Mouse (Mus musculus) lung, adult 2 months (tissue): Measurements from ENCODE around the gene Topors.

Experiments used
- CTCF ChIP-seq: fragments of 200-500 bp; IDR thresholded peaks from 2 replicates; pipeline ENCODE4 v1.5.1; 2011; ENCODE audit warnings: mild to moderate bottlenecking, low read length, control low read depth; ENCODE audit not compliant: insufficient read depth
- POLR2A ChIP-seq: fragments of 200-500 bp; IDR thresholded peaks from 2 replicates; pipeline ENCODE4 v1.6.1; 2011; ENCODE audit warnings: low read depth, mild to moderate bottlenecking, control low read depth, low read length, borderline replicate concordance; ENCODE audit errors: extremely low read depth

- no peak for TF ChIP-seq CTCF
- no peak for TF ChIP-seq POLR2A
These were observed 2.0 kb downstream of the Topors start for GRCm38 (mm10) chr4:40267681-40268080.
